Mouse (Mus musculus): ENCODE data around the gene Klf2.

DNA sequence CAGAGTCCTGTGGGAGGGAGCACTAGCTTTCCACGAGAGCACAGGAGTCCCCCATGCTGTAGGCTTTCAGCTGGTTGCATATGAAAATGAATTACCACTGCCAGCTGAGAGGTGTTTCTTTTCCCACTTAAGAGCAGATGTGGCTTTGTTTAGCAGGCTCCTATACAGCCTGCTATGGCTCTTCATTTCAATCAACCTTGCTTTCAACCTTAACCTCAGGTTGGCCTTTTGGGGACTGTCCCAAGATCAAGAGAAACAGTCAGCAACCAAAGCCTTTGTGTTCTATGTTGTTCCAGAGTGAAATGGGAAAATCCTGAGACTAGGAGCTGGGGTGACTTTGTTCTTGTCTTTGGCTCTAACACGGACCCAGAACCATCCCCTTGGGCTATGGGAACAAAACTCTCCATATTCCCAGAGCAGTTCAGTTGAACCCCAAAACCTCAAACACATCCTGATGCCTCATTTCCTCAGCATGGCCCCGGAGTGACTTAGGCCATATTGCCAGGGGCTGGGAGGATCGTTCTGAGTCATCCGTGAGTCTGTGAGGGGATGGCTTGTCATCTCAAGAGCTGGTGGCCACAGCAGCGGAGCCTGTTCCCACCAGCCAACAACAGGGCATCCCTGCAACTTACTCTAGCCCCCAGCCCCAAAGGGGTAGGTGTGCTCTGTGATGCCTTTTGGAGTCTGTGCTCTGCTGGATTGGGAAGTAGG, 12.1 kb downstream of the Klf2 start:
- no peak for TF ChIP-seq CTCF (IDR thresholded peaks at IDR 0.05; ENCODE audit: low read depth)
- TF ChIP-seq EP300 (optimal IDR thresholded peaks at IDR 0.05), result no peak
